Mouse (Mus musculus) CH12.LX (cell line): ENCODE measurements around the gene Spats2. TPM values are rescaled to one million over a fixed set of nuclear protein-coding genes. Genes with fewer than 3 reads are reported as not detected.
A peak's percentile ranks its signal among the peaks of the same experiment; 100 is the strongest.

Experiments
- DNase-seq: peaks from one replicate; pipeline ENCODE4 v3.0.0-alpha.2; 2013; ENCODE audit errors: extremely low read depth
- H3K27ac ChIP-seq: 2 replicates; pipeline ENCODE4 v1.5.1; 2012; ENCODE audit warnings: low read depth, mild to moderate bottlenecking, control low read depth, moderate library complexity; ENCODE audit not compliant: insufficient read depth
- H3K27me3 ChIP-seq: replicated peaks from 2 replicates; pipeline ENCODE3; 2012; ENCODE audit warnings: inconsistent platforms
- H3K36me3 ChIP-seq, 2 experiments: replicated peaks in 1 of 2; 2 replicates each; pipeline versions ENCODE3 to v1.6.1; 2012; ENCODE audit warnings: inconsistent platforms in 1 of 2, low read length in 1 of 2, mild to moderate bottlenecking in 1 of 2, mixed read lengths in 1 of 2, moderate library complexity in 1 of 2; ENCODE audit not compliant: control insufficient read depth in 1 of 2, insufficient read depth in 1 of 2
- H3K4me1 ChIP-seq, 2 experiments: 2 replicates each; pipeline ENCODE4 v1.6.1; 2012; ENCODE audit warnings: inconsistent platforms in 1 of 2, moderate library complexity in 1 of 2; ENCODE audit not compliant: insufficient read depth in 2 of 2, control insufficient read depth in 1 of 2
- H3K4me2 ChIP-seq: 2 replicates; pipeline ENCODE4 v1.6.1; 2012; ENCODE audit warnings: low read depth, mild to moderate bottlenecking, control low read depth; ENCODE audit not compliant: poor library complexity, insufficient read depth, severe bottlenecking
- H3K4me3 ChIP-seq, 3 experiments: fragments of 150-350 bp in 1 of 3; sonication (generic) in 1 of 3; replicated peaks in 1 of 3; 2 replicates each; pipeline versions ENCODE3 to v1.5.1; 2011 to 2012; ENCODE audit warnings: low read depth in 2 of 3, low read length in 2 of 3, mild to moderate bottlenecking in 2 of 3, moderate library complexity in 2 of 3, control low read depth in 1 of 3, improper control_type of control experiment in 1 of 3, inconsistent platforms in 1 of 3, mixed read lengths in 1 of 3; ENCODE audit not compliant: poor library complexity in 1 of 3
- H3K79me2 ChIP-seq: replicated peaks from 2 replicates; pipeline ENCODE4 v1.6.1; 2012; ENCODE audit warnings: mild to moderate bottlenecking, moderate library complexity; ENCODE audit not compliant: control insufficient read depth, poor library complexity, insufficient read depth, severe bottlenecking; ENCODE audit errors: extremely low read depth
- H3K9ac ChIP-seq: 2 replicates; pipeline ENCODE4 v1.6.1; 2012; ENCODE audit warnings: low read depth, mild to moderate bottlenecking, control low read depth, moderate library complexity; ENCODE audit not compliant: insufficient read depth
- H3K9me3 ChIP-seq: replicated peaks from 2 replicates; pipeline ENCODE3; 2012; ENCODE audit warnings: low read length, inconsistent platforms, mixed read lengths
- BHLHE40 ChIP-seq: IDR thresholded peaks from 2 replicates; pipeline ENCODE4 v1.6.1; 2011; ENCODE audit warnings: mild to moderate bottlenecking, low read depth, low read length, improper control_type of control experiment
- CHD1 ChIP-seq: IDR thresholded peaks from 2 replicates; pipeline ENCODE4 v1.6.1; 2012; ENCODE audit warnings: low read depth, low read length, improper control_type of control experiment, inconsistent platforms
- CHD2 ChIP-seq: IDR thresholded peaks from 2 replicates; pipeline ENCODE4 v1.6.1; 2011; ENCODE audit warnings: low read length, improper control_type of control experiment
- CTCF ChIP-seq, 2 experiments: IDR thresholded peaks in 1 of 2; conservative IDR thresholded peaks in 1 of 2; 2 replicates each; pipeline ENCODE4 v1.5.1; 2011 to 2012; ENCODE audit warnings: low read depth in 2 of 2, low read length in 2 of 2, improper control_type of control experiment in 1 of 2, inconsistent platforms in 1 of 2, mild to moderate bottlenecking in 1 of 2, moderate library complexity in 1 of 2
- E2F4 ChIP-seq: IDR thresholded peaks from 2 replicates; pipeline ENCODE4 v1.6.1; 2011; ENCODE audit warnings: low read depth, low read length, improper control_type of control experiment; ENCODE audit not compliant: insufficient replicate concordance
- ELF1 ChIP-seq: IDR thresholded peaks from 2 replicates; pipeline ENCODE4 v1.6.1; 2014; ENCODE audit warnings: low read depth, mild to moderate bottlenecking, inconsistent platforms, low read length, improper control_type of control experiment
- EP300 ChIP-seq: IDR thresholded peaks from 2 replicates; pipeline ENCODE4 v1.6.1; 2011; ENCODE audit warnings: low read length, improper control_type of control experiment
- GABPA ChIP-seq: IDR thresholded peaks from 2 replicates; pipeline ENCODE4 v1.6.1; 2012; ENCODE audit warnings: low read depth, low read length, improper control_type of control experiment, inconsistent platforms; ENCODE audit not compliant: insufficient replicate concordance
- MAFK ChIP-seq: IDR thresholded peaks from 2 replicates; pipeline ENCODE4 v1.6.1; 2011; ENCODE audit warnings: low read length, improper control_type of control experiment; ENCODE audit not compliant: insufficient replicate concordance
- MAZ ChIP-seq: IDR thresholded peaks from 2 replicates; pipeline ENCODE4 v1.6.1; 2012; ENCODE audit warnings: low read depth, mild to moderate bottlenecking, inconsistent platforms, low read length, improper control_type of control experiment, moderate library complexity
- MEF2A ChIP-seq: IDR thresholded peaks from 2 replicates; pipeline ENCODE4 v1.6.1; 2014; ENCODE audit warnings: low read depth, mild to moderate bottlenecking, inconsistent platforms, low read length, improper control_type of control experiment, borderline replicate concordance
- NELFE ChIP-seq: IDR thresholded peaks from 2 replicates; pipeline ENCODE4 v1.6.1; 2011; ENCODE audit warnings: low read depth, low read length, improper control_type of control experiment
- POLR2A ChIP-seq: IDR thresholded peaks from 2 replicates; pipeline ENCODE4 v1.6.1; 2011; ENCODE audit warnings: low read depth, mild to moderate bottlenecking, improper control_type of control experiment, low read length
- RCOR1 ChIP-seq: conservative IDR thresholded peaks from 2 replicates; pipeline ENCODE4 v1.6.1; 2012; ENCODE audit warnings: low read depth, mild to moderate bottlenecking, inconsistent platforms, low read length, improper control_type of control experiment
- TBP ChIP-seq: conservative IDR thresholded peaks from 2 replicates; pipeline ENCODE4 v1.6.1; 2011; ENCODE audit warnings: low read depth, low read length, improper control_type of control experiment
- TCF12 ChIP-seq: IDR thresholded peaks from 2 replicates; pipeline ENCODE4 v1.6.1; 2014; ENCODE audit warnings: low read depth, mild to moderate bottlenecking, inconsistent platforms, low read length, improper control_type of control experiment
- UBTF ChIP-seq: IDR thresholded peaks from 2 replicates; pipeline ENCODE4 v1.6.1; 2012; ENCODE audit warnings: low read depth, mild to moderate bottlenecking, inconsistent platforms, low read length, improper control_type of control experiment, moderate library complexity
- USF1 ChIP-seq: IDR thresholded peaks from 2 replicates; pipeline ENCODE4 v1.6.1; 2014; ENCODE audit warnings: low read depth, mild to moderate bottlenecking, inconsistent platforms, low read length, improper control_type of control experiment
- USF2 ChIP-seq: conservative IDR thresholded peaks from 2 replicates; pipeline ENCODE4 v1.6.1; 2011; ENCODE audit warnings: low read depth, low read length, improper control_type of control experiment
- ZC3H11A ChIP-seq: IDR thresholded peaks from 2 replicates; pipeline ENCODE4 v1.6.1; 2012; ENCODE audit warnings: low read depth, mild to moderate bottlenecking, inconsistent platforms, low read length, improper control_type of control experiment
- ZKSCAN1 ChIP-seq: IDR thresholded peaks from 2 replicates; pipeline ENCODE4 v1.6.1; 2012; ENCODE audit warnings: low read depth, inconsistent platforms, low read length, improper control_type of control experiment, borderline replicate concordance
- ZNF384 ChIP-seq: IDR thresholded peaks from 2 replicates; pipeline ENCODE4 v1.6.1; 2012; ENCODE audit warnings: low read depth, low read length, improper control_type of control experiment, inconsistent platforms
- dilution Hi-C: fragments of 300-500 bp; cut with MboI; formaldehyde crosslinking; loops from 2 replicates; pipeline ENCODE4 v1.14.3; 2020; ENCODE audit warnings: low sequenced_read_pairs; ENCODE audit not compliant: extremely low pct_unique_long_range_greater_than_20kb, extremely low pct_ligation_motif_present
- in situ Hi-C: fragments of 300-500 bp; cut with MboI; formaldehyde crosslinking; loops from 3 replicates; pipeline ENCODE4 v1.14.3; 2019; ENCODE audit warnings: low sequenced_read_pairs, low pct_ligation_motif_present, low pct_unique_long_range_greater_than_20kb, mixed read lengths
- polyA plus RNA-seq: library from polyadenylated mRNA; unstranded; fragments of >175 nt; gene quantifications from 2 replicates; pipeline ENCODE4 v1.2.1, GENCODE M21; 2012; ENCODE audit warnings: low read depth; ENCODE audit not compliant: insufficient read length
- total RNA-seq, 2 experiments: library from RNA; depleted of rRNA; stranded (reverse); fragments of 300-350 nt in 1 of 2; fragments of >200 nt in 1 of 2; gene quantifications; 2 replicates each; pipeline ENCODE4 v1.2.3; 2012 to 2014

Spats2 gene
- total and polyA plus RNA-seq, 3 experiments: 26.5 to 81.0 (median 68.3) TPM

DNA sequence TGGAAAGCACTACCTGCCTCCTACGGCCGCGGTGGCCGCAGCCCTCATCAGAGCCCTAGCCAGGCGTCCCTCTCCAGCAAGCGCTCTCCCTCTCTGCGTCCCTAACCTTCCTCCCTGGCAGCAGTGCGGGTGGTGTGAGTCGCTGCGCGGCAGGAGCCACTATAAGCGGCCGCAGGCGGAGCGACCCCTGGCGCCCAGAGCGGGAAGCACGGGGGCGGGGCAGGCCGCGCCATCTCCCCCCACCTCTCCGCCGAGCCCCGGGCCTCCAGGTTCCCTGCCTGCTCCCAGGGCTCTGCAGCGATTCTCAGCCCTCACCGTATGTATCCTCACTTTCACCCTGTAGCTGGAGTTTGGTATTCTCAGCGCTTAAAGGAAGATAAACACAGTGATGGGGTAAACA lies 37.4 kb upstream of the Spats2 start:
- Histone ChIP-seq H3K79me2 (no peaks in the 10 kb centered on the region), H3K36me3 (peaks cover 1 to 29% of the 10 kb centered on the region in 2 experiments), H3K4me2 (no peak overlapping the region), H3K9me3 (peaks cover 11% of the 10 kb centered on the region), H3K9ac (no peak overlapping the region), H3K4me1 (peaks cover 3 to 13% of the 10 kb centered on the region in 2 experiments; a peak in 3 of 4 replicates), H3K4me3 (no peak overlapping the region), H3K27me3 (no peaks in the 10 kb centered on the region), H3K27ac (no peak overlapping the region)
- in situ Hi-C loops (no loop called here), dilution Hi-C loops (no loop called here)
- DNase-seq: no peak
- 0 out of 4 replicates have a peak, but pooled peaks of 1 of the 2 experiments have one; percentile 2 for TF ChIP-seq CTCF (conservative IDR thresholded peaks at IDR 0.05 in 1 of 2, IDR thresholded peaks at IDR 0.05 in 1 of 2; ENCODE audit: low read depth in 2 of 2, low read length in 2 of 2)
- TF ChIP-seq MEF2A: no peak
- TF ChIP-seq CHD1: no peak
- TF ChIP-seq ELF1: no peak

DNA sequence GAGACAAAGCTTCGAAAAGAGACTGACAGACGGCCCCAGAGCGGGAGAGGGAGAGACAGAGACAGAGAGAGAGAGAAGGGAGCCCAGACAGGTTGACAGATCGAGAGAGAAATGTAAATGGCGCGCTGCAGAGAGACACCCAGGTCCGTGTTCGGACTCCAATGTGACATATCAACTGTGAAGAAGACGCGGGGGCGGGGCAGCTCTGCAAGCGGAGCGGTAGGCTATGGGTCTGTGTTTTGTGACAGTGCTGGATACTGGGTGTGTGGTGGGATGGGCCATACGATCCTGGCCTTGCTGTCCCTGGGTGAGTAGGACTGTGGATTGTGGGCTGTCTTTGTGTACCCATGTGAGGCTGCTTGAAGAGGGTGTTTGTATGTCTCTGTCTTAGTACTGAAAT lies 36.6 kb upstream of the Spats2 start:
- dilution Hi-C loops: no loop called here
- no peak overlapping the region for H3K9ac ChIP-seq
- peaks cover 11% of the 10 kb centered on the region for H3K9me3 ChIP-seq
- no peak overlapping the region for H3K4me3 ChIP-seq
- DNase-seq: no peak
- H3K27ac ChIP-seq: no peak overlapping the region
- H3K4me2 ChIP-seq: no peak overlapping the region
- H3K4me1 ChIP-seq: peaks cover 3 to 13% of the 10 kb centered on the region in 2 experiments; a peak in 3 of 4 replicates
- H3K36me3 ChIP-seq: peaks cover 0 to 22% of the 10 kb centered on the region in 2 experiments
- TF ChIP-seq POLR2A: no peak
- TF ChIP-seq CHD2: no peak
- TF ChIP-seq GABPA: no peak
- no peak for TF ChIP-seq MAZ
- TF ChIP-seq TCF12: no peak
- no peak for TF ChIP-seq BHLHE40
- no peak for TF ChIP-seq RCOR1
- no peak for TF ChIP-seq UBTF
- H3K27me3 ChIP-seq: no peaks in the 10 kb centered on the region
- in situ Hi-C loops: no loop called here
- no peaks in the 10 kb centered on the region for H3K79me2 ChIP-seq

DNA sequence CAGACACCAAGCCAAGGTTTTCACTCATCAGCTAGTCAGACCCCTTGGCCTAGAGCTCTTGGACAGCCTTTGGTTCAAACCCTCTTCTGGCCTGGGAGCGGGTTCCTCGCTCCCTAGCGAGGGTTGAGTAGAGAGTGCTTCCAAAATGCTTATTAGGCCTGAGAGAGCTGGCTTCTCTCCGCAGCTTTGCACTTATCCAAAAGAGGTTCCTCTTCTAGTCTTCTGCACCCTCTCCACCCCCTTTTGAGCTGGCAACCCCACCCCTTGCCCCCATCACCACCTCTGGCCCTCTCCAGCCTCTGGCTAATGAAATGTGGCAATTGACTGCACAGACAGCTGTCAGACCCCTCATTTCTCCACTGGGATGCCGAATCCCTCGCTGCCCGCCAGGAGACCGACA lies 32.8 kb upstream of the Spats2 start, which contains the start of gene Dnajc22:
Gene Dnajc22 (plus strand): TSS at position 301 of the 400 bp plus-strand sequence.
- dilution Hi-C loops (no loop called here), in situ Hi-C loops (no loop called here)
- Histone ChIP-seq H3K4me2 (no peak within 1 kb of the TSS), H3K27me3 (no peaks in the 10 kb centered on the region), H3K36me3 (no peaks in the 10 kb centered on the region), H3K9ac (no peak within 1 kb of the TSS), H3K27ac (no peak within 1 kb of the TSS), H3K4me1 (peaks cover 3 to 10% of the 10 kb centered on the region in 2 experiments; a peak in 3 of 4 replicates), H3K79me2 (no peaks in the 10 kb centered on the region), H3K9me3 (peaks cover 7% of the 10 kb centered on the region), H3K4me3 (no peak within 1 kb of the TSS)
- no peak for TF ChIP-seq ELF1
- TF ChIP-seq BHLHE40: no peak
- no peak for TF ChIP-seq MAZ
- TF ChIP-seq ZKSCAN1: no peak
- no peak for TF ChIP-seq EP300
- TF ChIP-seq TBP: no peak
- TF ChIP-seq NELFE: no peak
- TF ChIP-seq E2F4: no peak
- no peak for TF ChIP-seq MEF2A
- no peak for TF ChIP-seq CHD1
- no peak for TF ChIP-seq ZNF384
- TF ChIP-seq MAFK: no peak
- TF ChIP-seq USF1: no peak
- no peak for TF ChIP-seq CTCF (conservative IDR thresholded peaks at IDR 0.05 in 1 of 2, IDR thresholded peaks at IDR 0.05 in 1 of 2; ENCODE audit: low read depth in 2 of 2, low read length in 2 of 2)
- TF ChIP-seq RCOR1: no peak
- no peak for TF ChIP-seq GABPA
- no peak for TF ChIP-seq TCF12
- no peak for TF ChIP-seq POLR2A
- TF ChIP-seq USF2: no peak
- TF ChIP-seq ZC3H11A: no peak
- DNase-seq: no peak
